Mouse (Mus musculus) neural tube, embryonic 15.5 days (tissue): ENCODE measurements around the gene Dync2li1. TPM values are rescaled to one million over a fixed set of nuclear protein-coding genes. Genes with fewer than 3 reads are reported as not detected.

Source experiments
- ATAC-seq: fragments of 200-750 bp; cut with Nextera tagmentation; 2 replicates; pipeline ENCODE4 v1.8.0; 2017; ENCODE audit warnings: mild to moderate bottlenecking, moderate TSS enrichment, moderate library complexity; ENCODE audit not compliant: low FRiP score
- H3K27ac ChIP-seq: fragments of 300-500 bp; sonication (generic); replicated peaks from 2 replicates; pipeline ENCODE4 v1.5.1; 2015; ENCODE audit warnings: mild to moderate bottlenecking, inconsistent platforms
- H3K27me3 ChIP-seq: fragments of 300-500 bp; sonication (generic); replicated peaks from 2 replicates; pipeline ENCODE4 v1.6.1; 2015; ENCODE audit warnings: inconsistent platforms
- H3K36me3 ChIP-seq: fragments of 300-500 bp; sonication (generic); 2 replicates; pipeline ENCODE4 v1.6.1; 2015; ENCODE audit warnings: inconsistent platforms
- H3K4me1 ChIP-seq: fragments of 300-500 bp; sonication (generic); 2 replicates; pipeline ENCODE4 v1.6.1; 2015; ENCODE audit warnings: inconsistent platforms
- H3K4me2 ChIP-seq: fragments of 300-500 bp; sonication (generic); 2 replicates; pipeline ENCODE4 v1.6.1; 2015; ENCODE audit warnings: inconsistent platforms, mild to moderate bottlenecking, moderate library complexity
- H3K4me3 ChIP-seq: fragments of 300-500 bp; sonication (generic); replicated peaks from 2 replicates; pipeline ENCODE4 v1.5.1; 2015; ENCODE audit warnings: mild to moderate bottlenecking, inconsistent platforms
- H3K9ac ChIP-seq: fragments of 300-500 bp; sonication (generic); replicated peaks from 2 replicates; pipeline ENCODE4 v1.6.1; 2015; ENCODE audit warnings: mild to moderate bottlenecking, inconsistent platforms
- H3K9me3 ChIP-seq: fragments of 300-500 bp; sonication (generic); replicated peaks from 2 replicates; pipeline ENCODE4 v1.6.1; 2016; ENCODE audit warnings: inconsistent platforms
- WGBS: fragments of 180-500 bp; shearing (Covaris S2); methylation state at CpG from one replicate; pipeline ENCODE4 v1.1.7; 2015; ENCODE audit warnings: mixed read lengths; 5-methylcytosine and 5-hydroxymethylcytosine counted together
- polyA plus RNA-seq: library from polyadenylated mRNA; unstranded; fragments of >200 nt; fragmentation: Nextera tagmentation; extraction: Ambion mirVana; gene quantifications from 2 replicates; pipeline ENCODE4 v1.2.1, GENCODE M21; 2015

Dync2li1 gene
- polyA plus RNA-seq, 1 experiment from 2014 or later = 30.2 TPM

- no peak for ATAC-seq
- Histone ChIP-seq H3K27me3 (no peaks in the 10 kb centered on the region), H3K4me1 (peaks cover 12% of the 10 kb centered on the region), H3K27ac (no peak overlapping the region), H3K4me3 (no peak overlapping the region), H3K4me2 (no peak overlapping the region), H3K9me3 (no peaks in the 10 kb centered on the region), H3K36me3 (no peaks in the 10 kb centered on the region), H3K9ac (no peak overlapping the region)
- WGBS = 92% methylated on average over 9 of the region's 9 CpGs
Observed at GRCm38 (mm10) chr17:84628611-84629010, 2.3 kb downstream of the Dync2li1 start.

- no peak overlapping the region for H3K4me3 ChIP-seq
- no peaks in the 10 kb centered on the region for H3K27me3 ChIP-seq
- H3K4me2 ChIP-seq = no peak overlapping the region
- no peak for ATAC-seq
- no peak overlapping the region for H3K9ac ChIP-seq
- WGBS = 78% methylated on average over 6 of the region's 6 CpGs
- H3K36me3 ChIP-seq = no peaks in the 10 kb centered on the region
- H3K9me3 ChIP-seq = no peaks in the 10 kb centered on the region
- H3K27ac ChIP-seq = no peak overlapping the region
- peaks cover 14% of the 10 kb centered on the region for H3K4me1 ChIP-seq
Observed at GRCm38 (mm10) chr17:84631836-84632235, 5.5 kb downstream of the Dync2li1 start.

DNA sequence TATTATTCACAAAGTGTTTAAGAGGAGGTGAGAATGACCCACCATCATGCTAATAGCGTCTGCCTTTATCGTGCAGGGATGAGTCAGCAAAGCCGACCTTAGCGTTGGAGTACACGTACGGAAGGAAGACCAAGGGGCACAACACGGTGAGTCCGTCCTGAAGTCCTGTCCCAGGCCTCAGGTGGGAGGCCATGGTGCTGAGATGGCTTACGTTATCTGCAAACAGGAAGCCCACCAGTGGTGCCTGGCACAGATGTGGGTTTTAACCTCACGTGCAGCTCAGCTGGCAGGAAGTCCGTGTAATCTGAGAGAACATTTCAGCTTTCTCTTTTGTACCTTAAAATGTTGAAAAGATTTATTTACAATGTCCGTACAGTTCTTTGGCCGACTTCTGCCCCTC lies 7.1 kb downstream of the Dync2li1 start:
- Histone ChIP-seq H3K27me3 (no peaks in the 10 kb centered on the region), H3K4me1 (0 out of 2 replicates have a peak, but pooled peaks cover 4% of the 10 kb centered on the region), H3K4me2 (no peak overlapping the region), H3K36me3 (no peaks in the 10 kb centered on the region), H3K9ac (no peak overlapping the region), H3K9me3 (no peaks in the 10 kb centered on the region), H3K27ac (no peak overlapping the region), H3K4me3 (no peak overlapping the region)
- no peak for ATAC-seq
- WGBS = 82% methylated on average over 13 of the region's 13 CpGs

- Histone ChIP-seq H3K27me3 (no peaks in the 10 kb centered on the region), H3K36me3 (no peaks in the 10 kb centered on the region), H3K9me3 (no peaks in the 10 kb centered on the region), H3K4me2 (no peak overlapping the region), H3K4me1 (0 out of 2 replicates have a peak, but pooled peaks cover 4% of the 10 kb centered on the region), H3K4me3 (no peak overlapping the region), H3K9ac (no peak overlapping the region), H3K27ac (no peak overlapping the region)
- ATAC-seq = no peak
- 67% methylated on average over 8 of the region's 8 CpGs for WGBS
Observed at GRCm38 (mm10) chr17:84636328-84636727, 10.0 kb downstream of the Dync2li1 start.

- Histone ChIP-seq H3K4me3 (no peak overlapping the region), H3K4me1 (0 out of 2 replicates have a peak, but pooled peaks cover 4% of the 10 kb centered on the region), H3K36me3 (no peaks in the 10 kb centered on the region), H3K9ac (no peak overlapping the region), H3K27me3 (no peaks in the 10 kb centered on the region), H3K9me3 (no peaks in the 10 kb centered on the region), H3K4me2 (no peak overlapping the region), H3K27ac (no peak overlapping the region)
- WGBS = 93% methylated on average over 6 of the region's 6 CpGs
- no peak for ATAC-seq
Observed at GRCm38 (mm10) chr17:84637971-84638370, 11.7 kb downstream of the Dync2li1 start.

DNA sequence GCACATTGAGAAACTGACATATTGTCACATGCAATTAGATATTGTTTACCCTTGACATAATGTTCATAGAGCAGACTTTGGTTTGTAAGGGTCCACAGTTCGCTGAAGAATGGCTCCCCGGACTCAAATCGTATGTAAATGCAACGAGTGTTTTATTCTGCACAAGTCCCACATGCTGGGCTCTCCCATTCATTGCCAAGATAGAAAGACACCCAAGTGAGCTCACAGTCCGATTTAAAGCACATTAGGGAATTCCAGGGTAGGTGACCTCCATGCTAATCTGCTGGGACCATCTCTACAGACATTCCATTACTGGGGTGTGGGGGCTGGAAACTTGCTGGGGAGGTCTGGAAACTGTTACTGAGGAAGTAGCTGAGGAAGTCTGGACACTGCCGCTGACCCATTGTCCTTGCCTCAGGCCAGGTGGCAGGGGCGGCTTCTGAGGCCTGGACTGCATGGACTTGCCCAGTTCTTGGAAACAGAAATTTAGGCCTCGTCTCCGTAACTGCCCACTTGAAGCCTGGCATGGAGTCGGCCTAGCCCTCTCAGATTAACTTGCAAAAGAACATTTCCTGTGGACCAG lies 13.6 kb downstream of the Dync2li1 start:
- no peaks in the 10 kb centered on the region for H3K27me3 ChIP-seq
- H3K36me3 ChIP-seq = no peaks in the 10 kb centered on the region
- no peak overlapping the region for H3K4me3 ChIP-seq

DNA sequence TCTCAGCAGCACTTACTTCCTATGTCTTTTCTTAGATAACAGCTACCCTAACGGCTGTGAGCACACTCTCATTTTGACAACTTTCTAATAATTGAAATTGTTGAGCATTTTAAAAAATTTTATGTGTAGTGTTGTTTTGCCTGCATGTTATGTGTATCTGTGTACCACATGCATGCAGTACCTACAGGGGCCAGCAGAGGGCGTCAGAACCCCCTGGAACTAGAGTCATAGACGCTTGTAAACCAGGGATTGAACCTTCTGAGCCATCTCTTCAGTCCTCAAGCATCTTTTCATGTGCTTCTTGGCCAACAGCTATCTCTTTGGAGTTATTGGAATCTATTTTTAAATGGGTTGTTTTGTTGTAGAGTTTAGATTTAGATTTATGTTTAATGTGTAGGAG lies 15.6 kb downstream of the Dync2li1 start:
- ATAC-seq = no peak
- Histone ChIP-seq H3K36me3 (no peaks in the 10 kb centered on the region), H3K4me2 (no peak overlapping the region), H3K9me3 (no peaks in the 10 kb centered on the region), H3K27ac (no peak overlapping the region), H3K27me3 (no peaks in the 10 kb centered on the region), H3K4me1 (no peaks in the 10 kb centered on the region), H3K4me3 (no peak overlapping the region), H3K9ac (no peak overlapping the region)
- 38% methylated on average over 3 of the region's 3 CpGs for WGBS

More for the DNA sequence above, 13.6 kb downstream of the Dync2li1 start:
- Histone ChIP-seq H3K4me2 (no peak overlapping the region), H3K4me1 (0 out of 2 replicates have a peak, but pooled peaks cover 4% of the 10 kb centered on the region), H3K9ac (no peak overlapping the region), H3K9me3 (no peaks in the 10 kb centered on the region), H3K27ac (no peak overlapping the region)
- no peak for ATAC-seq
- 60% methylated on average over 10 of the region's 10 CpGs for WGBS

DNA sequence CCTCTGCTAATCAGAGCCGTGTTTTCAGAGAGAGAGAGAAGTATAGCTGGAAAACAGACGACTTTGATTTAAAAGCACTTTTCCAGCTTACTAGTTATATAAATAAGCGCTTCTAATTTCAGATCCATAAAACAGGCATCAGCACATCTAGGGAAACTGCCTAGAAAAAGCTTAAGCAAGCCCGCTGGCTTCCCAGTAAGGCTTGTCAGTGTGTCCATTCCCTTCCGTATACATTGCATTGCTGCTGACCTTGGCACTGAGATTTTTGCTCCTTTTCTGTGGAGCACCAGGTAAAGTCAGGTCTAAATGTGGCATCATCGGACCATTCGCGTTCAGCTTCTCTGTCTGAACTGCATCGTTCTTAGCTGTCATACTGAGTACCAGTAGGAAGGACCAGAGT lies 16.0 kb downstream of the Dync2li1 start:
- no peak for ATAC-seq
- H3K4me2 ChIP-seq = no peak overlapping the region
- no peaks in the 10 kb centered on the region for H3K9me3 ChIP-seq
- no peaks in the 10 kb centered on the region for H3K27me3 ChIP-seq
- no peak overlapping the region for H3K27ac ChIP-seq
- H3K36me3 ChIP-seq = no peaks in the 10 kb centered on the region
- H3K4me1 ChIP-seq = no peaks in the 10 kb centered on the region
- H3K4me3 ChIP-seq = no peak overlapping the region
- no peak overlapping the region for H3K9ac ChIP-seq
- WGBS = 88% methylated on average over 9 of the region's 9 CpGs

- ATAC-seq = no peak
- H3K27ac ChIP-seq = no peak overlapping the region
- H3K4me1 ChIP-seq = no peaks in the 10 kb centered on the region
- H3K36me3 ChIP-seq = 0 out of 2 replicates have a peak, but pooled peaks cover 2% of the 10 kb centered on the region
- no peaks in the 10 kb centered on the region for H3K9me3 ChIP-seq
- no peak overlapping the region for H3K4me3 ChIP-seq
- H3K9ac ChIP-seq = no peak overlapping the region
- 65% methylated on average over 16 of the region's 16 CpGs for WGBS
- H3K27me3 ChIP-seq = no peaks in the 10 kb centered on the region
- H3K4me2 ChIP-seq = no peak overlapping the region
Observed at GRCm38 (mm10) chr17:84644292-84645050, 18.2 kb downstream of the Dync2li1 start.

DNA sequence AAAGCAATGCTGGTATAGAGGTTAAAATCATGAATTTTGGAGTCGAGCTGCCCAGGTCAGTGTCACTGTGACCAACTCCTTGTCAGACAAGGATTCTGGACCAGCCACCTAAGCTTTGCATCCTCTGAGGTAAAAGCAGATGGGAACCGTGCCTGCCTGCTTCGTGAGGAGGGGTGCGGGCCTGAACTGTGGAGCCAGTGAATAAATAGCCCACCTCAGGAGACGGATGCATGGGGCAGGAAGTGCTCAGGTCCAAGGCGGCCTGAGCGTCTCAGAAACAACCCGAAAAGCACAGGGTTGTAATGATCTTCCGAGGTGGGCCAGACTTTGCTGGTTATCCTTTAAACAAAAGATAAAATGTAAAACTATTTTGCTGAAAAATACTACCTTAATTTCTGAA lies 18.8 kb downstream of the Dync2li1 start:
- Histone ChIP-seq H3K36me3 (0 out of 2 replicates have a peak, but pooled peaks cover 2% of the 10 kb centered on the region), H3K27me3 (no peaks in the 10 kb centered on the region), H3K4me2 (no peak overlapping the region), H3K9ac (no peak overlapping the region), H3K4me1 (no peaks in the 10 kb centered on the region), H3K9me3 (no peaks in the 10 kb centered on the region), H3K27ac (no peak overlapping the region), H3K4me3 (no peak overlapping the region)
- no peak for ATAC-seq
- 46% methylated on average over 9 of the region's 9 CpGs for WGBS

- no peak overlapping the region for H3K4me2 ChIP-seq
- ATAC-seq = no peak
- H3K36me3 ChIP-seq = 0 out of 2 replicates have a peak, but pooled peaks cover 2% of the 10 kb centered on the region
- H3K4me1 ChIP-seq = no peaks in the 10 kb centered on the region
- no peaks in the 10 kb centered on the region for H3K9me3 ChIP-seq
- WGBS = 44% methylated on average over 3 of the region's 7 CpGs
- no peak overlapping the region for H3K27ac ChIP-seq
- H3K4me3 ChIP-seq = no peak overlapping the region
- no peaks in the 10 kb centered on the region for H3K27me3 ChIP-seq
- no peak overlapping the region for H3K9ac ChIP-seq
Observed at GRCm38 (mm10) chr17:84645894-84646293, 19.6 kb downstream of the Dync2li1 start.

DNA sequence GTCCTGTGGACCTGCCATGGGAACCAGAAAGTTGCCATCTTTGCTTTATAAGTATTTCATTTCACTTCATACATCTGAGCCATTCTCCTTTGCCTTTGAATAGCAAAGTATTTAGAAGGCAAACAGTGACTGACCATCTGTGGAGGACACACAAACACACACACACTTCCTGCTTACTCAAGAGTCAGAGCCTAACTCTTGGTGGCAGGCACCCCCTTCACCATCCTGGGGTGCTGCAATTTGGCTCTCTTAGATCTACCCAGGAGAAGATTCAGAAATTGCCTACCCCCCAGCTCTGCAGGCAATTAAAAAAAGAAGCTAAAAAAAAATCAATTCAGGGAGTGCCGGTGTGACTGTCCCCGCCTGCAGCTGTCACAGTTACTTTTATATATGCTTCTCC lies 20.2 kb downstream of the Dync2li1 start:
- 49% methylated on average over 2 of the region's 2 CpGs for WGBS

More for the DNA sequence above, 20.2 kb downstream of the Dync2li1 start:
- no peak for ATAC-seq
- Histone ChIP-seq H3K9me3 (no peaks in the 10 kb centered on the region), H3K9ac (no peak overlapping the region), H3K4me3 (no peak overlapping the region), H3K4me2 (no peak overlapping the region), H3K36me3 (0 out of 2 replicates have a peak, but pooled peaks cover 2% of the 10 kb centered on the region), H3K27ac (no peak overlapping the region), H3K4me1 (no peaks in the 10 kb centered on the region), H3K27me3 (no peaks in the 10 kb centered on the region)
